Mouse (Mus musculus) heart, adult 9 months (tissue): ENCODE results near the gene Olfr1346.

Source experiments
- DNase-seq, 2 experiments: peaks; one replicate each; pipeline ENCODE4 v3.0.0; 2022; ENCODE audit warnings: low spot score in 2 of 2

Olfr1346 gene

GRCm38 (mm10) chr7:6466951-6467350, at the start of gene Olfr1346:
TSS of gene Olfr1346 (plus strand) at chr7:6467101.
- no peak for DNase-seq

- no peak for DNase-seq
Measured at GRCm38 (mm10) chr7:6419894-6420293, 47.0 kb upstream of the Olfr1346 start.

GRCm38 (mm10) chr7:6429381-6429780, 37.5 kb upstream of the Olfr1346 start:
- DNase-seq = no peak

GRCm38 (mm10) chr7:6430342-6430741, 36.6 kb upstream of the Olfr1346 start:
- no peak for DNase-seq

GRCm38 (mm10) chr7:6438388-6438787, 28.5 kb upstream of the Olfr1346 start, which contains the start of gene Olfr1344:
TSS of gene Olfr1344 (plus strand) at chr7:6438688.
- DNase-seq = no peak

GRCm38 (mm10) chr7:6441173-6441572, 25.7 kb upstream of the Olfr1346 start:
- DNase-seq = no peak

- no peak for DNase-seq
Measured at GRCm38 (mm10) chr7:6447771-6448170, 19.1 kb upstream of the Olfr1346 start.

- DNase-seq = no peak
Measured at GRCm38 (mm10) chr7:6455868-6456267, 11.0 kb upstream of the Olfr1346 start, which contains the start of gene Olfr1336. TSS of gene Olfr1336 (plus strand) at chr7:6456168.

GRCm38 (mm10) chr7:6456399-6456798, 10.5 kb upstream of the Olfr1346 start:
- no peak for DNase-seq

GRCm38 (mm10) chr7:6477633-6478032, 10.7 kb downstream of the Olfr1346 start:
- peak in 1 of 2 experiments; percentile 1 for DNase-seq

- DNase-seq = no peak
Measured at GRCm38 (mm10) chr7:6486841-6487240, 19.9 kb downstream of the Olfr1346 start, which contains the start of gene Olfr5. TSS of gene Olfr5 (minus strand) at chr7:6486941.

GRCm38 (mm10) chr7:6499655-6500054, 32.8 kb downstream of the Olfr1346 start, which contains the start of gene Olfr1347:
TSS of gene Olfr1347 (minus strand) at chr7:6499755.
- no peak for DNase-seq

- no peak for DNase-seq
Measured at GRCm38 (mm10) chr7:6508648-6509047, 41.7 kb downstream of the Olfr1346 start, which contains the start of gene Olfr1348. TSS of gene Olfr1348 (minus strand) at chr7:6508748.

- no peak for DNase-seq
Measured at GRCm38 (mm10) chr7:6521666-6522065, 54.8 kb downstream of the Olfr1346 start.

GRCm38 (mm10) chr7:6522850-6523249, 55.9 kb downstream of the Olfr1346 start, which contains the start of gene Olfr1349:
TSS of gene Olfr1349 (minus strand) at chr7:6522950.
- no peak for DNase-seq

GRCm38 (mm10) chr7:6525001-6525400, 58.1 kb downstream of the Olfr1346 start:
- DNase-seq = no peak

GRCm38 (mm10) chr7:6526141-6526540, 59.2 kb downstream of the Olfr1346 start:
- no peak for DNase-seq
